Mouse (Mus musculus) liver, postnatal 0 days (tissue): ENCODE measurements at regions not wholly inside any gene's neighbourhood (a gene's known extent, or its start where the extent isn't known, plus 50 kb on each side); places are given as distances from the start of the nearest gene placed in this dataset.

Source experiments
- ATAC-seq: fragments of 200-750 bp; cut with Nextera tagmentation; 2 replicates; pipeline ENCODE4 v1.8.0; 2017; ENCODE audit warnings: mild to moderate bottlenecking, moderate library complexity
- DNase-seq: peaks from one replicate; pipeline ENCODE4 v3.0.0-alpha.2; 2016
- H3K27ac ChIP-seq: fragments of 300-500 bp; sonication (generic); 2 replicates; pipeline ENCODE4 v1.5.1; 2014; ENCODE audit warnings: antibody characterized with exemption, moderate library complexity, mild to moderate bottlenecking, low read depth
- H3K27me3 ChIP-seq: fragments of 300-500 bp; sonication (generic); 2 replicates; pipeline ENCODE4 v1.6.1; 2014; ENCODE audit warnings: low read length, control low read depth, mixed read lengths; ENCODE audit not compliant: insufficient read depth
- H3K36me3 ChIP-seq: fragments of 300-500 bp; sonication (generic); replicated peaks from 2 replicates; pipeline ENCODE4 v1.6.1; 2014; ENCODE audit warnings: mild to moderate bottlenecking, control low read depth, low read length, moderate library complexity, mixed read lengths; ENCODE audit not compliant: insufficient read depth
- H3K4me1 ChIP-seq: fragments of 300-500 bp; sonication (generic); 2 replicates; pipeline ENCODE4 v1.6.1; 2014; ENCODE audit warnings: antibody characterized with exemption, mild to moderate bottlenecking, control low read depth; ENCODE audit not compliant: insufficient read depth
- H3K4me2 ChIP-seq: fragments of 300-500 bp; sonication (generic); 2 replicates; pipeline ENCODE4 v1.6.1; 2014; ENCODE audit warnings: low read depth, mild to moderate bottlenecking, low read length, moderate library complexity, mixed read lengths
- H3K4me3 ChIP-seq: fragments of 300-500 bp; sonication (generic); 2 replicates; pipeline ENCODE4 v1.5.1; 2014; ENCODE audit warnings: low read depth, low read length
- H3K9ac ChIP-seq: fragments of 300-500 bp; sonication (generic); replicated peaks from 2 replicates; pipeline ENCODE4 v1.6.1; 2014; ENCODE audit warnings: mild to moderate bottlenecking, moderate library complexity
- H3K9me3 ChIP-seq: fragments of 300-500 bp; sonication (generic); 2 replicates; pipeline ENCODE4 v1.6.1; 2016; ENCODE audit warnings: mild to moderate bottlenecking, control low read depth, low read length, mixed read lengths
- CTCF ChIP-seq: sonication (generic); IDR thresholded peaks from 2 replicates; pipeline ENCODE4 v1.5.1; 2016; ENCODE audit warnings: antibody characterized with exemption, low read depth
- EP300 ChIP-seq: IDR thresholded peaks from 2 replicates; pipeline ENCODE4 v1.6.1; 2016; ENCODE audit warnings: antibody characterized with exemption, low read depth, mild to moderate bottlenecking
- WGBS: fragments of 180-500 bp; shearing (Covaris S2); extraction: QIAGEN DNeasy Blood & Tissue Kit; methylation state at CpG from one replicate; pipeline ENCODE4 v1.1.7; 2014; ENCODE audit not compliant: insufficient replicate concordance; 5-methylcytosine and 5-hydroxymethylcytosine counted together

DNA sequence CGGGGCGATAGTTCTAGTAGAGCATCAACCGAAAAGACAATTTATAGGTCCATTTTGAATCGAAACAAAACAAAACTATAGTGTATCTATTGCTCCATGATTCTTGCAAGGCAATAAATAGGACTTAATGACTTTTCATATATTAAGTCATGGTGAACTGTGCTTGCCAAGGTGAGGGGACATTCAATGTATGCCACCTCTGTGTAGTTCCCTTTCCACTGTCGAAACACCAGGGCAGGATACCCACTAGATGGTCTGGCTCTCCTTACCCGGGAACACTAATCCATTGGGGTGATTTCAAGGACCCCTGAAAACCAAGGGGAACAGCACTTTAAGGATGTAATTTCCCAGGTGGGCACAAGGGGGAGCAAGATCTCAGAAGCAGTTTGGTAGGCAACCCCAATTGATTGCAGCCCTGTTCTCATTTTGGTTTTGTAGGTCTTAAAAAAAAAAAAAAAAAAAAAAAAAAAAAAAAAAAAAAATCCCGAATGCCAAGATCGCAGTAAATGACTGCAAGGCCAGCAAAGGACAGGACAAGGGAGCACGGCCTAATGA is 96.9 kb upstream of the L3mbtl4 start:
- H3K27ac ChIP-seq, result no peak overlapping the region
- DNase-seq (peak; percentile 34), ATAC-seq (no peak)
- H3K4me2 ChIP-seq, result no peak overlapping the region
- WGBS, result 52% methylated on average over 9 of the region's 9 CpGs
- TF ChIP-seq CTCF (peak; percentile 71), EP300 (no peak)
- no peak overlapping the region for H3K9ac ChIP-seq
- no peaks in the 10 kb centered on the region for H3K27me3 ChIP-seq
- H3K9me3 ChIP-seq, result no peaks in the 10 kb centered on the region
- H3K4me3 ChIP-seq, result no peak overlapping the region
- no peaks in the 10 kb centered on the region for H3K36me3 ChIP-seq
- H3K4me1 ChIP-seq, result no peaks in the 10 kb centered on the region

DNA sequence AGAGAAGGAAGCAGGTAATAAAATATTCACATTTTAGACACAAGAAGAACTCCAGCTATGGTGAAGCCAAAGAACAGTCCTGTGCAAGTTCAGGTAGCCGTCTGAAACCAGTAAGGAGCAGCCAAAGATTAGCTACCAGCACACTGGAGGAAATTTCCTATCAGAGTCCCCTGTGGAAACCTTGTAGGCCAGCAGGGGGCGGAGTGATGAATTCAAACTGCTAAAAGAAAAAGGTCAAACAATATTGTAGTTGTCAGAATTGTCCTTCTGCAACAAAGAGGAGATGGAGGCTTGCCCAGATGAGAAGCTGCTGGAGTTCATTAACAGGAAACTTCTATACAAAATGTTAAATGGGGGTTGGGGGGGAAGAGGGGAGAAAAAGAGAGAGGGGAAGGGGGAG is 95.8 kb upstream of the L3mbtl4 start:
- no peak overlapping the region for H3K4me2 ChIP-seq
- DNase-seq (peak; percentile 47), ATAC-seq (no peak)
- H3K27me3 ChIP-seq, result no peaks in the 10 kb centered on the region
- TF ChIP-seq CTCF (peak; percentile 57), EP300 (no peak)
- H3K9ac ChIP-seq, result no peak overlapping the region
- no peak overlapping the region for H3K27ac ChIP-seq
- no peaks in the 10 kb centered on the region for H3K9me3 ChIP-seq
- no peaks in the 10 kb centered on the region for H3K36me3 ChIP-seq
- no peak overlapping the region for H3K4me3 ChIP-seq
- no peaks in the 10 kb centered on the region for H3K4me1 ChIP-seq
- WGBS, result 33% methylated on average over 2 of the region's 2 CpGs

DNA sequence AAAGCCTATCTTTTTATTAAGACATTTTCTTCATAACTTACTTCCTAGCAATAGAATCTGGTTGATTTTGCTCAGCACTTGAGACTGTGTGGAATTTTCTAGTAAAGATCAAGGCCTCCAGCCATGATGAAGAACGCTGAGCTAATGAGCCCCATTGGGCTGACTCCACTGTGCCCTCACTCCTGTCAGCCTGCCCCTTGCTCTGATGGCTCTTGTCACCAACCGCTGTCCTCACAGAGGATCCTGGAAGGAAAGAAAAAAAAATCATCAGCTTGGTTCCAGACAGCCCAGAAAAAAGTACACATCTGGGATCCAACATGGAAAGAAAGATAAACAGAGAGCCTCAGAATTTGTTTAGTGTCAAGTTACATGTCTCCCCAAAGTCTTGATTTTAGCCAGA is 88.2 kb upstream of the L3mbtl4 start:
- Histone ChIP-seq H3K4me2 (no peak overlapping the region), H3K9me3 (no peaks in the 10 kb centered on the region), H3K4me1 (no peaks in the 10 kb centered on the region), H3K27ac (no peak overlapping the region), H3K27me3 (no peaks in the 10 kb centered on the region), H3K9ac (no peak overlapping the region), H3K36me3 (no peaks in the 10 kb centered on the region), H3K4me3 (no peak overlapping the region)
- ATAC-seq (no peak), DNase-seq (no peak)
- 56% methylated on average over 2 of the region's 2 CpGs for WGBS
- no peak for TF ChIP-seq EP300
- TF ChIP-seq CTCF, result no peak

DNA sequence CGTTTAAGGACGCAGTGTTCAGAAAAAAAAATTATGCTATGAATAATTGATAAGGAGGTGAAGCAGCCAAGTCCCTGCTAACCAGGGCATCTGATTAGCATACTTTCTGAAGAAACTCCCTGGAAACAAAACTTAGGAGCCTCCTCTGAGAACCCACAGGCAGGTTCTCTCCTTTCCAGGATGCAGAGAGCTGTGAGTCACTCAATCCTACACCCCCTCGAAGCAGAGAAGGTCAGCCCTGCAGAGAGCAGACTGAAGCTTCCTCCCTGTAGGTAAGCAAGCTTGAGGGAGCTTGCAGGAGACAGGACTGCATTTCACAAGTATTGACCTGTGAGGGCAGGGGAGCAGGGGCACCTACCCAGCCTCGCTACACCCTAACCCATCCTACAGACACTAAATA is 83.7 kb upstream of the L3mbtl4 start:
- Histone ChIP-seq H3K9me3 (no peaks in the 10 kb centered on the region), H3K4me3 (no peak overlapping the region), H3K4me1 (no peaks in the 10 kb centered on the region), H3K36me3 (no peaks in the 10 kb centered on the region), H3K27me3 (no peaks in the 10 kb centered on the region), H3K4me2 (no peak overlapping the region), H3K27ac (no peak overlapping the region), H3K9ac (no peak overlapping the region)
- ATAC-seq, result no peak
- 71% methylated on average over 4 of the region's 4 CpGs for WGBS
- TF ChIP-seq EP300, result no peak
- TF ChIP-seq CTCF, result no peak
- no peak for DNase-seq

DNA sequence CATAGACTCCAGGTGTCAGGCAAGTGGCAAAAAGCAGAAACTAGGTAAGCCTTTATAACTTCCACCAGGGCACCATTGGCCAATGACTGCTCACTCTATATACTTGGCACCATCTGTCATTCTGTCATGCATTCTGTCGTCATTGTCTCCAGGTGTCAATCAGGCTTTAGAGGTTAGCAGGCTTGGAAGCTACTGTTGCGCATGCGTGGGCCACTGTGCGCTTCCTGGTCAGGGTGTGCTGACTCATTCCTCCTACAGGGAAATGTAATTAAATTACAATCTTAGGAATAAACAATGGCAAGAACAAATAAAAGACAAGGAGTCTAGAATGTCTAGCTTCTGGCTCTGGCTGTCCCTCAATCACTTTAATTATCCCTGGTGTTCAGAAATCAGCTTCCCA is 68.1 kb upstream of the L3mbtl4 start:
- no peaks in the 10 kb centered on the region for H3K27me3 ChIP-seq
- DNase-seq, result no peak
- H3K4me1 ChIP-seq, result no peaks in the 10 kb centered on the region
- no peaks in the 10 kb centered on the region for H3K36me3 ChIP-seq
- ATAC-seq, result no peak
- H3K4me2 ChIP-seq, result no peak overlapping the region
- no peaks in the 10 kb centered on the region for H3K9me3 ChIP-seq
- 78% methylated on average over 4 of the region's 4 CpGs for WGBS
- H3K9ac ChIP-seq, result no peak overlapping the region
- H3K27ac ChIP-seq, result no peak overlapping the region
- no peak for TF ChIP-seq EP300
- no peak for TF ChIP-seq CTCF
- no peak overlapping the region for H3K4me3 ChIP-seq

DNA sequence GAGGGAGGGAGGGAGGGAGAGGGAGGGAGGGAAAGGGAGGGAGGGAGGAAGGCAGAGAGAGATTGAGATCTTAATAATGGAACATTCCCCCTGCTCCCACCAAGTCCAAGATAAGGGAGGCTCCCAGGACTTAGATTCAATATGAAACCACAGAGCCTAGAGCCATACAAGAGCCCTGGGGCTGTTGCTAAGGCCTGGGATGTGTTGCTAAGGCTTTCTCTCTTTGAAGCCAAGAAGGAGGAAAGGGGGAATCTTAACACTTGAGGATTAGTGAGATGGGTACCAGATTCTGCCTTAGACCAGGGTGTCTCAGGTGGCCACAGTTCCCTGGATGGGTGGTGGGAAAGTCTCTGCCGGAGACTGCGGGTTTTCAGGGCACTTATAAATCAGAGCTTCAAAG is 64.8 kb upstream of the L3mbtl4 start:
- no peak for ATAC-seq
- Histone ChIP-seq H3K27me3 (no peaks in the 10 kb centered on the region), H3K4me1 (no peaks in the 10 kb centered on the region), H3K36me3 (no peaks in the 10 kb centered on the region), H3K27ac (no peak overlapping the region), H3K4me3 (no peak overlapping the region), H3K9me3 (no peaks in the 10 kb centered on the region), H3K4me2 (no peak overlapping the region), H3K9ac (no peak overlapping the region)
- TF ChIP-seq EP300, result no peak
- TF ChIP-seq CTCF, result no peak
- DNase-seq, result no peak
- 32% methylated on average over 2 of the region's 2 CpGs for WGBS
